Mouse (Mus musculus) neural tube, embryonic 14.5 days (tissue): ENCODE measurements around the gene Rnf115. TPM values are rescaled to one million over a fixed set of nuclear protein-coding genes. Genes with fewer than 3 reads are reported as not detected.
A peak's percentile ranks its signal among the peaks of the same experiment; 100 is the strongest.

ENCODE experiments used
- ATAC-seq: fragments of 200-750 bp; cut with Nextera tagmentation; 2 replicates; pipeline ENCODE4 v1.8.0; 2017; ENCODE audit warnings: low read depth, mild to moderate bottlenecking, moderate TSS enrichment, moderate library complexity
- H3K27ac ChIP-seq: fragments of 300-500 bp; sonication (generic); 2 replicates; pipeline ENCODE4 v1.5.1; 2014; ENCODE audit warnings: low read depth, mild to moderate bottlenecking, control low read depth, low read length, moderate library complexity, mixed read lengths
- H3K27me3 ChIP-seq: fragments of 300-500 bp; sonication (generic); 2 replicates; pipeline ENCODE4 v1.6.1; 2014; ENCODE audit warnings: low read length; ENCODE audit not compliant: control insufficient read depth, insufficient read depth
- H3K36me3 ChIP-seq: fragments of 300-500 bp; sonication (generic); 2 replicates; pipeline ENCODE4 v1.6.1; 2014; ENCODE audit warnings: low read length, mixed read lengths; ENCODE audit not compliant: control insufficient read depth, insufficient read depth
- H3K4me1 ChIP-seq: fragments of 300-500 bp; sonication (generic); 2 replicates; pipeline ENCODE4 v1.6.1; 2014; ENCODE audit warnings: low read length; ENCODE audit not compliant: control insufficient read depth, insufficient read depth
- H3K4me2 ChIP-seq: fragments of 300-500 bp; sonication (generic); 2 replicates; pipeline ENCODE4 v1.6.1; 2014; ENCODE audit warnings: mild to moderate bottlenecking, low read depth, low read length, control low read depth
- H3K4me3 ChIP-seq: fragments of 300-500 bp; sonication (generic); 2 replicates; pipeline ENCODE4 v1.5.1; 2014; ENCODE audit warnings: low read depth, low read length, control low read depth, mixed read lengths
- H3K9ac ChIP-seq: fragments of 300-500 bp; sonication (generic); replicated peaks from 2 replicates; pipeline ENCODE4 v1.6.1; 2014; ENCODE audit warnings: low read depth, mild to moderate bottlenecking, control low read depth, low read length, mixed read lengths
- H3K9me3 ChIP-seq: fragments of 300-500 bp; sonication (generic); 2 replicates; pipeline ENCODE4 v1.6.1; 2016; ENCODE audit warnings: low read length; ENCODE audit not compliant: control insufficient read depth
- WGBS: fragments of 180-500 bp; shearing (Covaris S2); extraction: QIAGEN DNeasy Blood & Tissue Kit; methylation state at CpG from one replicate; pipeline ENCODE4 v1.1.7; 2014; 5-methylcytosine and 5-hydroxymethylcytosine counted together
- polyA plus RNA-seq: library from polyadenylated mRNA; unstranded; fragments of >200 nt; fragmentation: Nextera tagmentation; extraction: Ambion mirVana; gene quantifications from 2 replicates; pipeline ENCODE4 v1.2.1, GENCODE M21; 2014

The Rnf115 gene
- polyA plus RNA-seq, 1 experiment from 2014 or later = 81.9 TPM

GRCm38 (mm10) chr3:96704778-96705177, 22.7 kb upstream of the Rnf115 start:
- 65% methylated on average over 11 of the region's 11 CpGs for WGBS
- Histone ChIP-seq H3K27ac (no peak overlapping the region), H3K4me1 (no peaks in the 10 kb centered on the region), H3K4me3 (no peak overlapping the region), H3K36me3 (peaks cover 19% of the 10 kb centered on the region), H3K9me3 (no peaks in the 10 kb centered on the region), H3K4me2 (no peak overlapping the region), H3K9ac (no peak overlapping the region), H3K27me3 (no peaks in the 10 kb centered on the region)
- no peak for ATAC-seq

DNA sequence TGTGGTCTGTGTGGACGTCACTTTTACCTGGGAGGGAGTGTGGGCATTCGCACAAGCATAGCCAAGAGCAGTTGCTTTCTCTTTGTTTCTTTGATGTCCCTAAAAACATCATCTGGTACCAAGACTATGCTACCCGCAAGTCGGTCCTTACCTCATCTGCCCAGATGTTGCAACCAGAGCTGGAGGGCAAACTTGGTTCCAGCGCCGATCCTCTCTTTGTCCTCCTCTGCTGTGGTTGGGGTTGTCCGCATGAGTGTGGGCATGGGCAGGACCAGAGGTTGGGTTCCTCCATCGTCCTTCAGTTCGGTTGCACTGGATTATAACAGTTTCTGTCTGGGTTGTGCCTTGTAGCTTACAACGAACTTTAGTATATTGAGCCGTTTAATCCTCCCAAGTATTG, 21.2 kb upstream of the Rnf115 start:
- WGBS = 93% methylated on average over 11 of the region's 11 CpGs
- Histone ChIP-seq H3K27ac (no peak overlapping the region), H3K27me3 (no peaks in the 10 kb centered on the region), H3K4me2 (no peak overlapping the region), H3K9ac (no peak overlapping the region), H3K4me3 (no peak overlapping the region), H3K4me1 (no peaks in the 10 kb centered on the region), H3K36me3 (peaks cover 25% of the 10 kb centered on the region), H3K9me3 (no peaks in the 10 kb centered on the region)
- no peak for ATAC-seq

DNA sequence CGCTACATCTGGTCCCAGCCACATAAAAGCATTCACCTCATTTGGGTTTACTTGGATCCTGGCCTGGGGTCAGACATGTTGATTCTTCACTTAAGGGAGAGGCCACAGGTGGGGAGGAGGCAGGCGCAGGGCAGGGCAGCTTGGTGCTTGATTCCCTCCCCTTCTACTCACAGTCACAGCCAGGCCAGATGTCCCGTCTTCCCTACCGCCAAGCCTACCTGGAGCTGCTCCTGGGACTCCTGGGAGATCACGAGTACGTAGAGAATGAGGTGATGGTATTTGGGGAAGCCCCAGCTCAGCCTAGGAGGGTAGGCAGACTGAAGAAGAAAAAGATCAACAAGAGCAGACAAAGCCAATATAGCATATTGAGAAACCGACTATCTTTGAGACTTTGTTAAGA, 20.5 kb upstream of the Rnf115 start:
- Histone ChIP-seq H3K27me3 (no peaks in the 10 kb centered on the region), H3K9me3 (no peaks in the 10 kb centered on the region), H3K4me1 (no peaks in the 10 kb centered on the region), H3K27ac (no peak overlapping the region), H3K36me3 (peaks cover 25% of the 10 kb centered on the region), H3K9ac (no peak overlapping the region), H3K4me2 (no peak overlapping the region), H3K4me3 (no peak overlapping the region)
- 79% methylated on average over 7 of the region's 7 CpGs for WGBS
- no peak for ATAC-seq

DNA sequence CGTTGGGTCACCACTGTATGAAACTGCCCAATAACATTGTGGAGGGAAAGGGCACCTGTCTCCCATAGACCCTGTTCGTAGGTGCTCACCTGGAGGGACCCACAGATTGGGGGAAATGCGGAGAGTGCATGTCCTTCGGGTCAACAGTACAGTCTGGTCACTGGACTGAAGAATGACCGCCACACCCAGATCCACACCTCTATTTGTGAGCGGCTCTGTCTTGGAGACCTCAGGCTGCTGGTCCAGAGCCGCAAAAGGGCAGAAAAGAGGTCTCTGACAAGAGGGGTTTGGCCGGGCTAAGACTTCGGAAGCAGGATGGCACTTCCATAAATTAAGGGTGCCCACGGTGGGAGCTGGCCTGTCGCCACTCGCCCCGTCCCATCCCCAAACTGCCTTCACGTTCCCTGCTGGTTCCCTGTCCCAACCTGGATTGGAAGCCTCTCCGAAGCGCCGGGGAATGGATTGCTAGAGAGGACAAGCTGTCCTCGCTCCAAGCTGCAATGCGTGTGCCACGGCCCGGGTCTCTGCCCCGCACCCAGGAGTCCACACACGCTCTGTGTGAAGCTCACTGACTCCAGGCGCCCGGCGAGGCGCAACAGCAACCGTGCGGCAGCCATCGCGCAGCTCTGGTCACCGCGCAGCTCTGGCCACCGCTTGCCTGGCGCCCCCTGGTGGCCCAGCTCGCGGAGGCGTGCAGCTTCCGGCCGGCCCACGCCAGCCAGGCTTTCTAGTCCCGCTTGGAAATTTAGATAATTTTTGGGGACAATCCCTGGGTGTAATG, 19.4 kb upstream of the Rnf115 start, which contains the start of gene Nudt17:
Nudt17 (minus strand) TSS at position 660 of the 781 bp plus-strand sequence.
- H3K36me3 ChIP-seq = peaks cover 31% of the 10 kb centered on the region

GRCm38 (mm10) chr3:96708684-96709064, 18.8 kb upstream of the Rnf115 start:
- peak overlapping the region; percentile 65; the same call in 1 of the 2 replicates for H3K9ac ChIP-seq
- H3K4me3 ChIP-seq = peak overlapping the region; percentile 51; the same call in 1 of the 2 replicates
- no peak overlapping the region for H3K27ac ChIP-seq
- H3K4me2 ChIP-seq = peak overlapping the region; percentile 85
- peaks cover 30% of the 10 kb centered on the region for H3K36me3 ChIP-seq
- no peaks in the 10 kb centered on the region for H3K4me1 ChIP-seq
- no peaks in the 10 kb centered on the region for H3K9me3 ChIP-seq
- H3K27me3 ChIP-seq = no peaks in the 10 kb centered on the region
- ATAC-seq = peak; percentile 7; the same call in 1 of the 2 replicates
- WGBS = 60% methylated on average over 2 of the region's 2 CpGs

More for the DNA sequence above, 19.4 kb upstream of the Rnf115 start, which contains the start of gene Nudt17:
- Histone ChIP-seq H3K9me3 (no peaks in the 10 kb centered on the region), H3K9ac (peak within 1 kb of the TSS; percentile 65), H3K27ac (no peak within 1 kb of the TSS), H3K4me1 (no peaks in the 10 kb centered on the region), H3K4me3 (peak within 1 kb of the TSS; percentile 51), H3K27me3 (no peaks in the 10 kb centered on the region), H3K4me2 (peak within 1 kb of the TSS; percentile 85)
- ATAC-seq = peak; percentile 93
- WGBS = 5% methylated on average over 42 of the region's 42 CpGs

DNA sequence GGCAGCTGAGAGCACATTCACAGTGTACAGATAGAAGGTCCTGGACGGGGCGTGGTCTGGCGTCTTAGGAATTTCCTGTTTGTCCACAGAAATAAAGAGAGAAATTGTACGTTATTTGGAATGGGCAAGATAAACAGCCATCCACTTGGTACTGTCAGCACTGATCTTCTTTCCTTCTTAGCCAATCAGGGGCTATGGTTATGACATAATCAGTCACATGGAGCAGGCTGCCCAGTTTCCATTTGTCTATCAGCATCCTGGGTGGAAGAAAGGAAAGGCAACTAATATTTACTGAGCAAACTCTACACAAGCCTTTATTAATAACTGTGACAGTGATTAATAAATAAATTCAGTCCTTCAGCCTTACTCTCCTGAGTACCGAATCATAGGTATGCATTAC, 13.2 kb upstream of the Rnf115 start:
- Histone ChIP-seq H3K27ac (no peak overlapping the region), H3K27me3 (no peaks in the 10 kb centered on the region), H3K9ac (no peak overlapping the region), H3K4me2 (no peak overlapping the region), H3K36me3 (peaks cover 40% of the 10 kb centered on the region), H3K9me3 (no peaks in the 10 kb centered on the region), H3K4me3 (no peak overlapping the region), H3K4me1 (no peaks in the 10 kb centered on the region)
- ATAC-seq = no peak
- 96% methylated on average over 5 of the region's 5 CpGs for WGBS

- no peaks in the 10 kb centered on the region for H3K27me3 ChIP-seq
- ATAC-seq = no peak
- H3K27ac ChIP-seq = no peak overlapping the region
- WGBS = 62% methylated on average over 2 of the region's 2 CpGs
- H3K4me2 ChIP-seq = no peak overlapping the region
- no peak overlapping the region for H3K9ac ChIP-seq
- no peaks in the 10 kb centered on the region for H3K9me3 ChIP-seq
- H3K36me3 ChIP-seq = peaks cover 36% of the 10 kb centered on the region
- H3K4me3 ChIP-seq = no peak overlapping the region
- H3K4me1 ChIP-seq = no peaks in the 10 kb centered on the region
Observed at GRCm38 (mm10) chr3:96715854-96716253, 11.6 kb upstream of the Rnf115 start.

- H3K27ac ChIP-seq = no peak overlapping the region
- WGBS = 40% methylated on average over 14 of the region's 14 CpGs
- H3K9ac ChIP-seq = no peak overlapping the region
- H3K27me3 ChIP-seq = no peaks in the 10 kb centered on the region
- no peak overlapping the region for H3K4me3 ChIP-seq
- H3K36me3 ChIP-seq = peaks cover 17% of the 10 kb centered on the region
- no peak for ATAC-seq
- no peaks in the 10 kb centered on the region for H3K4me1 ChIP-seq
- no peaks in the 10 kb centered on the region for H3K9me3 ChIP-seq
- H3K4me2 ChIP-seq = no peak overlapping the region
Observed at GRCm38 (mm10) chr3:96719173-96719572, 8.3 kb upstream of the Rnf115 start.

GRCm38 (mm10) chr3:96727828-96728633, 567 bp downstream of the Rnf115 start:
- peak overlapping the region; percentile 80 for H3K9ac ChIP-seq
- H3K4me1 ChIP-seq = peaks cover 25% of the 10 kb centered on the region
- 1% methylated on average over 36 of the region's 42 CpGs for WGBS
- no peaks in the 10 kb centered on the region for H3K36me3 ChIP-seq
- no peaks in the 10 kb centered on the region for H3K27me3 ChIP-seq
- H3K4me2 ChIP-seq = peak overlapping the region; percentile 54
- no peaks in the 10 kb centered on the region for H3K9me3 ChIP-seq
- H3K27ac ChIP-seq = peak overlapping the region; percentile 81
- peak overlapping the region; percentile 91 for H3K4me3 ChIP-seq
- peak; percentile 60 for ATAC-seq
